ENCODE assay signal across 8 mouse cellular contexts in the genomic region with DNA sequence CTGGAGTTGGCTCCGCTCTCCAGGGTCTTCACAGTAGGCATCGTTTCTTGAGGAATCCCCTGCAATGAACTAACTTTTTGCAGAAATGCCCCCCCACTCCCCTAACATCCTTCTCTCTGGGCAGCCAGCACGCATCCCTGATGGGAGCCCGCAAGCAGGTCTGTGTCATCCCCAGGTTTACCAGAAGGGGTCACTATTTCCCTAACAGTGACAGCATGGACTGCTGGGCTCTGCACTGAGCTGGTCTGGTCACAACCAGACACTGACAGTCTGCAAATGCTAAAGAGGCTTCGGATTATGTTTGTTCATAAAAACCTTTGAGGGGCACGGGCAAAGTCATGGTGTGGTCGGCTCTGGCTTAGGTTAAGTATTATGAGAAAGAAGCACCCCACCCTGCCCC.
DNase-seq lines count a peak whose midpoint lies in the region; ATAC-seq lines count a peak whose summit lies in the region.

No protein-coding gene starts in this region.

- no peaks in the 10 kb centered on the region for H3K9me3 ChIP-seq in hindbrain, embryonic 11.5 days (ENCODE audit: control insufficient read depth, low read length)
- H3K9me3 ChIP-seq in lung, embryonic 16.5 days (ENCODE audit: control insufficient read depth, low read length): no peaks in the 10 kb centered on the region

- no peaks in the 10 kb centered on the region for H3K36me3 ChIP-seq in hindbrain, embryonic 11.5 days (ENCODE audit: control insufficient read depth, insufficient read depth, low read length)
- no peaks in the 10 kb centered on the region for H3K36me3 ChIP-seq in lung, embryonic 16.5 days (ENCODE audit: control insufficient read depth, insufficient read depth, low read length)

- no peak overlapping the region for H3K9ac ChIP-seq in hindbrain, embryonic 11.5 days (ENCODE audit: low read depth, low read length)
- H3K9ac ChIP-seq in lung, embryonic 16.5 days (ENCODE audit: low read length): no peak overlapping the region

- no peak overlapping the region for H3K27ac ChIP-seq in hindbrain, embryonic 11.5 days (ENCODE audit: low read depth, low read length)
- H3K27ac ChIP-seq in lung, embryonic 16.5 days (ENCODE audit: low read length): no peak overlapping the region

- no peaks in the 10 kb centered on the region for H3K27me3 ChIP-seq in hindbrain, embryonic 11.5 days (ENCODE audit: control insufficient read depth, insufficient read depth, low read length)
- H3K27me3 ChIP-seq in lung, embryonic 16.5 days (ENCODE audit: control insufficient read depth, insufficient read depth, low read depth, low read length): no peaks in the 10 kb centered on the region

- 23% methylated on average over 7 of the region's 7 CpGs for WGBS in hindbrain, embryonic 11.5 days
- 12% methylated on average over 7 of the region's 7 CpGs for WGBS in lung, embryonic 16.5 days

- H3K4me3 ChIP-seq in hindbrain, embryonic 11.5 days (ENCODE audit: low read depth, low read length): no peak overlapping the region
- no peak overlapping the region for H3K4me3 ChIP-seq in lung, embryonic 16.5 days (ENCODE audit: low read length)

- no peak overlapping the region for H3K4me2 ChIP-seq in hindbrain, embryonic 11.5 days (replicated peaks; ENCODE audit: low read depth, low read length)
- no peak overlapping the region for H3K4me2 ChIP-seq in lung, embryonic 16.5 days (ENCODE audit: low read depth, low read length)

- H3K4me1 ChIP-seq in hindbrain, embryonic 11.5 days (replicated peaks; ENCODE audit: control insufficient read depth, insufficient read depth, low read length): no peaks in the 10 kb centered on the region
- H3K4me1 ChIP-seq in lung, embryonic 16.5 days (replicated peaks; ENCODE audit: control insufficient read depth, insufficient read depth, low read length): peaks cover 22% of the 10 kb centered on the region

- peak; percentile 93 for DNase-seq in NIH3T3 (ENCODE audit: low read depth)
- peak; percentile 89 for DNase-seq in cerebellum, adult 8-10 months
- DNase-seq in forelimb bud, embryonic 11.5 days (ENCODE audit: low read depth, low spot score): peak; percentile 85
- peak; percentile 89 for DNase-seq in hindbrain, embryonic 11.5 days (ENCODE audit: low spot score)
- peak; percentile 94 for DNase-seq in layer of hippocampus, adult 9-10 months (ENCODE audit: low spot score)
- peak; percentile 70 for DNase-seq in ovary, postnatal 36 days (ENCODE audit: low spot score)
- DNase-seq in thymus, postnatal 10 days (ENCODE audit: low spot score in 2 of 2): peak; percentile 53 to 86

- ATAC-seq in hindbrain, embryonic 11.5 days (ENCODE audit: low FRiP score): peak; percentile 84
- peak; percentile 52 for ATAC-seq in lung, embryonic 16.5 days (ENCODE audit: low read depth)
